Mouse (Mus musculus) adrenal gland, postnatal 25 days (tissue): ENCODE measurements at regions not wholly inside any gene's neighbourhood (a gene's known extent, or its start where the extent isn't known, plus 50 kb on each side); places are given as distances from the start of the nearest gene placed in this dataset.

Experiments
- DNase-seq: peaks from one replicate; pipeline ENCODE4 v3.0.0; 2021; ENCODE audit warnings: mixed read lengths

DNA sequence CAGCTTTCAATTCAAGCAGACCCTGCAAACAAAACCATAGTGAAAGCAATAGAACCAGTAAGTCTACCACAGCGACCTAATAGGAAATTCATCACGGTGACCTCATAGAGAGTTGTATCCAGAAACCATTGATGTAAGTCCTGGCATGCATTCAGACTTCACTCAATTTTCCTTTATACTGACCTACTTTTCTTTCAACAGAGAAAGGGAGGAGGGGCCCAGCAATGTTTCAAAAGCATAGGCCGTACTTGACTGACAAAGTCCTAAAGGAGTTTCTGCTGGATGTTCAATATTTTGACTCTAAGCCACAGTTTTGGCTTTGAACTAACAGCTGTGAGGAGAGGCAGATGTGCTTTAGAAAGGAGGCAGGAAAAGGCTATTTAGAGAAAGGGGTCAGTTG, 88.4 kb downstream of the AI593442 start:
- DNase-seq, result no peak

DNA sequence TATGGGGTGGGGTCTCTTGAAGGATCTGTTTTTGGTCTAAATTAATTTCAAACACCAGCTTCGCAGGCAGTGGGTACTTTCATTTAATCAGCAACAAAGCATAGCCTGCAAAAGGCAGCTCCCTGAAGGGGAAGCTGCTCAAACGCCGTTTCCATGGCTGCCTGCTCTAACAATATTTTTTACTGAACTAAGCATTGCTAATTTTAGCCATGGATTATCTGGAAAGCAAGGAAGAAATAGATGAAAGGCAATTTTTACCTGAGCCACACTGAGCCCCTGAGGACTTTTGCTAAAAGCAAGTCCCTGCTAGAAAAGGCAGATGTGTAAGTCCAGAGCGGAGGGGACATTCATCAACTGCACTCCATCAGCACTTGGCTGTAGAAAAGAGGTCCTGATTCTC, 105.5 kb downstream of the AI593442 start:
- no peak for DNase-seq

DNA sequence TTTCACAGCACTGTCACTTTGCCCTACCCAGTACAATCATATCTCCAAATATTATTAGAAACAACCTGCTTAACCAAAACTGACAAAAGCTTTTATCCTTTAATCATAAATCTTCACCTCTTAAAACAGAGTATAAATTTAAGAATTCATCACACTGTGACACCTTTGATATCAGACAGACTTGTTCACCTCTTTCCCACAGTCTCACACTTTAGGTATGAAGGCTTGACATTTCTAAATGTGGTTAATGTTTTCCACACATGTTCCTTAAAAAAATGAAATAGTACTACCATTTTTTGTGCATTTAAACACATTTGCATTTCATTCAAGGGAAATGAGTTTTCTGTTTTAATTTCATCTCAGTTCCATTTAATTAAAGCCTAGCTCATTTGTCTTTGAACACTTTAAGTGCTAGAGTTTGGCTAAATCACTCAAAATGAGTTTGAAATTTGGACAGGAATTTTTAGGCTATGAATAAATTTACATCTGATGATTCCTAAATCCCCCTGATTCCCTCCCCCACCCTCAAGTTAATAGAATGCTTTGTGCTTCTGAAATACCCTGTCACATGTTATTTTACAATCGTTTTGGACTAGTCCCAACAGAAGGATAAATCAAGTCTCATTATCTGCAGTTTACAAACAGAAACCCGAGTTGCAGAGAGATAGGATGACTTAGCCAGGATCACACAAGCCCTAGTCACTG, 127.9 kb downstream of the AI593442 start:
- DNase-seq, result no peak

DNA sequence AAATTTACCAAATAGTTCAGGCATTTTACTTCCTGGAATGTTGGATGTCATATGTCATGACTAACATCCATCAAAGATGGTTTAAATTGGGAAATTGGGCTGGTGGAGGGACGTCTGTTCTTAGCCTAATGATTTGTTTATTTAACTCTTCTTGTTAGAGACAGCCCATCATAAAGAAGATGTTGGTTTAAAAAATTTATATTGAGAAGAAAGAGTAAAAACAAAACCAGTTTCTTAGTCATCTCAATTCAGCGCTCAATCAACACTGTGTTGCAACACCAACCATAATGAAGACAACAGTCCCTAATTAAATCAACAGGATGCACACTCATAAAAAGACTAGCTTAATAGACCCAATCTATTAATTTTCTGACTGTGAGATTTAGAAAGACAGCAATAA, 133.5 kb downstream of the AI593442 start:
- no peak for DNase-seq

DNA sequence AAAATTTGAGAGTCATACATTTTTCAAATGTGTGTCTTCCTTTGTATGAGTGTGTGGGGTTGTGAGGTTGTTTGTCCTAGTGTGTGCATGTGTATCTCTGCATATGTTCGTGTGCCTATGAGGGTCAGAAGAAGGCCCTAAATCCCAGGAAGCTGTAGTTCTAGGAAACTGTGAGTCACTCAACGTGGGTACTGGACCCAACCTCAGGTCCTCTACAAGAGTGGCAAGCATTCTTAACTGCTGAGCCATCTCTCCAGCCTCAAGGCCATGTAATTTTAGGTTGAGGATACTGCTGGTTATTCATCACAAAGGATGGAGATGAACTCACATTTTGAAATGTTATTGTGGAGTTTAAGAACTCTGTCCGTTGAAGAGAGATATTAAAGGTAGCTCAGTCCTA, 140.5 kb downstream of the AI593442 start:
- no peak for DNase-seq

DNA sequence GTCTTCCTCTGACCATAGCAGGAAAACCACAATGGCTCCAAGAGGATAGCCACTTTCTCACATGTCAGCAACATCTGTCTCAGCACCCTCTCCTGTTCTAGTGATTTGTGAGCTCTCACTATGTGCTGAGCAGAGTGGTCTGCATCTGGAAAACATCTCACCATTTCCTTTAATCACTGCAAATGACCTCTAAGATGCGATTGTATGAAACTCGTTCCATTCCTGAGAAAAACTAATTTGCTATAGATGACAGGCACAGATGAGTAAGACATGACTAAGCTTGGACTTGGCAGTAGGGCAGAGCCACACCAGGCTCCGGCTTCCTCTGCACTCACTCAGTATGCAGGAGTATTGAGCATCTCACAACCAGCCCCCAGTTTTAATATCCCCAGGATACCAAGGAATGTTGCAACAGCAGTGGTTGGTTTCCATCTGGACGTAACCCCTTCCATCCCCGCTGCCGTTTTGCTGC, 150.1 kb downstream of the AI593442 start:
- DNase-seq, result no peak

DNA sequence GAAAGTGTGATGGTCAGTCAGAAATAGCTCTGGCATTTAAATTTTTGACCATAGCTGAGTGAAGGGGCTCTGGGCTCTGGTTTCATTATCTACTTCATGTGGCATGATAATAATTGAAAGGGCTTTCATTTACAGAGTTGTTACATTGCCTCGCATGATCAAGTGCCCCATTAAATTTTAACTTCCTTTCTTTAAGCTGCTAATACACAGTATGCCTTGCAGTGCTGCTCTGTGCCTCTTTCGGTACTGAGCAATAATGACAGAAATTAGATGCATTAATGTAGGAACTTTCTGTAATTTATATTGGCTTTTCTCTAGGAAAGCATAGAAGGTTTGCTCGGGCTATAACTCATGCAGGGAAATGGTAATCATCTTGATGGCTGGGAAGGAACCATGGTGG, 179.1 kb downstream of the AI593442 start:
- no peak for DNase-seq

DNA sequence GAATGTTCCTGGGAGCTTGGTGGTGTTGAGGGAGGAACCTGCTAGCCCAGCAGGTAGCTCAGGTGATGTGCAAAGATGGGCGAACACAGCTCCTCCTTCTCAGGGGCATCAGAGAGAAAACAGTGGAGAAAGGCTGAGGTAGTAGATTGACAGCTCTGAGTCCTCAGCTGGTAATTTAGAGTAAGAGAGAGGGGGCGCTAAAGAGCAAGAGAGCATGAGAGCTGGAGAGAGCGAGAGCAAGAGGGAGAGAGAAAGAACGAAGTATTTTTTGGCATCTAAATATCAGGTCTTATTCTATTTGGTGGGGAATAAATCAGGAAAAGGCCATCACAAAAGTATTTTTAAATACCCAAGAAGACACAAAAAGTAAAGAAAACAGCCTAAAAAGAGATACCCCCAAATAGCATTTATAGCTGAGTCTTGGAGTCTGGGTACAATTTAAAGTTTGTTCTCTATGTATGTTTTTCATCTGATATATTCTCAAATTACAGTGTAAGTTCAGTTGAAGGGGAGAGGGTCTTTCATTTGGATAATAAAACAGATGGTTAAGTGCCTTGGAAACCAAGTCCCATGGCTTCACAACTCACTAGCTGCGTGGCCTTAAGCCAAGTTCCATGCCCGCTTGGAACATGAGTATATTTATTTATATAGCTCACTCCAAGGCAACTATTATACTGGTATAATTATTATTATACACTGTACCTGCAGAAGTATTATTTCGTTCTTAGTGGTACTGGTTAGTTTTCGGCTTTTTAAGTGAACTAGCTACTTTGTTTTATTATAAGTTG, 183.9 kb downstream of the AI593442 start:
- DNase-seq, result no peak

DNA sequence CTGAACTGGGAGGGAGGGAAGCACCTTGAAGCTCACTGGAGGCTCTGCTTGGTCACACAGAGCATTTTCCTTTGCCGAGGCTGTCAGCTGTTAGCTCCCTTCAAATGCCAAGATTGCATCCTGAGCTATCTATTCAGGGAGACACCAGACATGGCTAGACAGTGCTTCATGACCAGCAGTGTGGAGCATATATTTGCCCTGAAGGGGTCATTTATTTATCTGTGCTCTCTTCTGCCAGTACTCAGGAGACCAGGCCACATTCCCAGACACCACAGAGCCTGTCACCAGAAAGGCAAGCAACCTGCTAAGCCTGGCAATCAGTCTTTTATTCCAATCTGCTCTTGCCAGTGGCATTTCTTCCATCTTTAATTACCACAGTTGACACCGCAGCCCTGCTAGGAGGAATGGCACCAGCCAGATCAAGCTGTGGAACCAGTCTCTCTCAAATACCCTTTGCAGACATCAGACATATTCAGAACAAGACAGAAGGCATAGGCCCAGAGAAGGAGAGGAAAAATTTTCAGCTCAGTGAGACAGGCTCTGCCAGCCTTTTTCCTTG, 186.6 kb downstream of the AI593442 start:
- no peak for DNase-seq

DNA sequence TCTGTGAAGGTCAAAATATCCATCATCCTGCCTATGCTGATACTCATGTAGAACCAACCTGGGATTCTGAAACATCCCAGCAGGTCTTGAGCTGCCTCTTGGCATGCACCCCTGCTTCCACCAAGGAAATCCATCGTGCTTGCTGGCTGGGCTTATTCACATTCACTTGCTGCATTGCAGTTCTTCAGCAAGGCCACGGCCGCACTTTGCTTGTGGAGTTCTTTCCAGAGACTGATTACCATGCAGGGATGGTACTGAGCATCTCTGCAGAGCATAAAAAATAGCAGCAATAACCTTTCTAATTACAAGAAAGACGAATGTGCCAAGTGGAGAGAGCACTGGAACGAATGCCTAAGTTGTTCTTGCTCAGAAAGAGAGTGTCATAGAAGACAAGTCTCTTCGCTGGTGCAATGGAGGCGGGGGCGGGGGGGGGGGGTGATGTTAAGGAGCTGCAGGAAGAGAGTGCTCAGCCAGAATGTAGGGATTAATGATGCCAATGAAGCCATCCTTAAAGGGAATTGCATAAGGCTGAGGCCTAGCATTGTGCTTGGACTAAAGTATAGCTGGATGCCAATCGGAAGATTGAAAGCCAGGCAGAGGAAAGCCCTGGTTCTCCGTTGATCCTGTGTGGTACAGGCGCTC, 205.9 kb downstream of the AI593442 start:
- no peak for DNase-seq

DNA sequence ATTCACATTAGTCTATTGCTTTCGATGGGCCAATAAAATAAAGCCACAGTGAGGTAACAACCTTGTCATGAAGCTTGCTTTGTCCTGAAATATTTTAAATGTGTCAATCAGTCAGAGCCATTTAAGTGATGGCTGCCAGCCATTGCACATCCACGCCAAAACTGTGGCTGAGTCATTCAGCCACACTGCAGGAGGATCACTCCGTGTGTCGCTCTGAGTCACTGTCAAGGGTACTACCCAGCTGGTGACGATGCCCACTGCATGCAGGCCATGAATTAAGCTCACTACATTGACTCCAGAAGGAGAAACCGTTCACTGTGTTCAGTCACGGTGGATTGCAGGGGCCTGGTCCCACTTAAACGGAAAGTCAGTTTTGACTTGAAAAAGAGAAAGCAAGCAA, 206.7 kb downstream of the AI593442 start:
- peak; percentile 41 for DNase-seq

DNA sequence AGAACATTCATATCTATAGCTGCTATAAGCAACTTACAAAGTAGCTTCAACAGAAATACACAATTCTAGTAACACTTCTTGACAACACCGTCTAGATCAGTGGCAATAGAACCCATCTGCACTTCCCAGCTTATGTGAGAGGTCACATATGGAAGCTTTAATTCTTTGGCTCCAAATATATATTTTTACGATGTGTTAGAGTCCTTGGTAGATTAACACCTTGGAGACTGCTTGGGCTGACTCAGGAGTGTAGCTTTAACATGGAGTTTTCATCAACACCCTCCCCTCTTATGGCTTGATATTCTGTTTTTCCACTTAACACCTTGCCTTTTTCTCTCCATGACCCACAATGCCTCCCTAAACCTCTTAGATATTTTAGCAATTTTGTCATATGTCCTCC, 221.1 kb downstream of the AI593442 start:
- no peak for DNase-seq

DNA sequence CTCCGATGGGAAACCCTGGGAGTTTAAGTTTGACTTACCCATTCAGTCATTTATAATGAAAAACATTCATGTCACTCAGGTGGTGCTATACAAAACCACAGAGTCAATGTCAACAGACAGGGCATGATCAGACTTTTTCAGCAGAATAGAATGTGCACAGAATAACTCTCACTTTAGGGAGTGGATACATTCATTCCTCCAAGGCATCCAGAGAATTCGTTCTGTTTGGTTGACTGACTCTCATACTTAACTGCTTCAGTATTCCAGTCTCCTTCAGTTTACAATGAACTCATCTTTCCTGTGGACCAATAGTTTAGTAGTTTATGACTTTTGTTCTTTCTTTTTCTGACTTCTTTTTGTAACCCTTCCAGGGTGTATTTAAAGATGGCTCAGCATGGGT, 225.1 kb downstream of the AI593442 start:
- DNase-seq, result no peak

DNA sequence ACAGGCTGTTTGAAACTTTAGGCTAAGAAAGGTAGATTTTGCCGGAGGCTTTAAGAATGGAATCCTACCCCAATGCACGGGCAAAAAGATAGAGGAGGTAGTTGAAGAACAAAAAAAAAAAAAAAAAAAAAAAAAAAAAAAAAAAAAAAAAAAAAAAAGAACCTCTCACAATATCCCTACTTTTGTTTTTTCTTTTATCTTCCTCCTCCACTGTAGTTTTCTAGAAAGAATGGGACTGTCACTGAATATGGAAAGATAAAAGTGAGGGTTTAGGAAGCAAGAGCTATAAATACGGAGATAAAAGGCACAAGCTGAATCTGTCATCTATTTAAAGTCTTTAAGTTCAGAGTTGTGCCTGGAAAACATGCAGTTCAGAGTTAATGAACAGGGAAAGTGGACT, 227.8 kb downstream of the AI593442 start:
- DNase-seq, result no peak

DNA sequence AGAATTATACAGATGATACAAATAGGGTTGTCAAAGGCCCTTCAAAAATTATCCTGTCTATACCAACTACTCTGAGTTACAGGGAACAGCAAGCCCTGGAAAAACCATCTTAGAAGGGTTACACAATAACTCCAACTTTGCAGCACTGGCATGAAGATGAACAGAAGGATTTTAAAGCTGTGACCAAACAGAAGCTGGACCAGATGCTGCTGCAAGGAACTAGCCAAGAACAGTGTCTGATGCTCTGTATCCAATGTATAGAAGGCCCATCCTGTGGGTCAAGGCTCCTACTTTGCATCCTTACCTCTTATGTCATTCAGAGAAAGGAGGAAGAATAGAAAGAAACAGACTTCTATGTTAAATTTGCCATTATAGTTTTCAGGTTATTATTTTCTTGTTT, 231.3 kb downstream of the AI593442 start:
- no peak for DNase-seq

DNA sequence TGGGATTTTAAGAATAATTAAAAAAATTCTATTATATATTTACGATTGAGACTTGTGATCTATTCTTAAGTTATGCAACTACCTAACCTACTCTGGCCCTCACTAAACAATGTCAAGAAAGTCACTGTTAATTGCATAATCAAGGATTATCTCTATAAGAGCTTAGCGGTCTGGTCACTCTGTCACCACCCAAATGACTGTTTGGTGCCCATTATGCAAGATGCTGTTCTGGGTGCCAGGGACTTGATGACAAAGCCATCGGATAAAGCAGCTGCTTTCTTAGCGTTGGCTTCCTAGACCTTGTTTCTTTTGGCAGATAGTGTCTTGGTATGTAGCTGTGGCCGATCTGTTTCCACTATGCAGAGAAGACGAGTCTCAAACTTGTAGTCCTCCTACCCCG, 236.4 kb downstream of the AI593442 start:
- DNase-seq, result no peak

DNA sequence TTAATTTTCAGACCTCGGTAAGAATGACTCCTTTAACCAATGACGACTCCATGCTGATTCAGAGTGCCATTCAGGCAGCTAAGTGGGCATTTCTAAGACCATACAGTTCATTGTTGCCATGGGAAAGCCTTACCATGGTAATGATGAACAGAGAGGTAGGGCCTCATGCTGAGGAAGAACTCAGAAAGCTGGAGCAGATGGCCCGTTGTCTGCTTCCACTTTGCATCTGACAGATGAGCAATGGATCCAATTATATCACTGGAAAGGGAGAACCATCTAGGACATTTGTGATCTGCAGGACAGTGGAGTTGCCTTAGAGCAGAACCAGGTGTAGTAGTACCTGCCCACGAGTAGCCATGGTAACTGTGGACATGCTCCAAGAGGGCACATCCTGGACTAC, 245.4 kb downstream of the AI593442 start:
- no peak for DNase-seq

DNA sequence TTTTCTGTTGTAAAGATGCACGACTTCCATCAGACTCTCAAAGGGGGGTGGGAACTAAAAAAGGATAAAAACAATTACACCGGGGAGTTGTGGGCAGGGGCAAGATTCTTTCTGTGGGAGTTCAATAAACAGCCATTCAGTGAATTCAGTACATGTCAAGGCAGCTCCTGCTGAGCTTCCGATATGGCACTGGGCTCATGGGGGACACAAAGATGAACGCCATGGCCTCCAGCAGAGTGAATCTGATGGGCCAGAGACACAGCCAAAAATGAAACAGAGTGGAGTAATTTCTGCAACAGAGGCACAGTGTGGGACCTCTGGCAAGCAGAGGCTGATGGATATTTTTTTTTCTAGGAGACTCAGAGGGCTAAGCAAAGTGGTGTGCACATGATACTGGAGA, 254.2 kb downstream of the AI593442 start:
- no peak for DNase-seq

DNA sequence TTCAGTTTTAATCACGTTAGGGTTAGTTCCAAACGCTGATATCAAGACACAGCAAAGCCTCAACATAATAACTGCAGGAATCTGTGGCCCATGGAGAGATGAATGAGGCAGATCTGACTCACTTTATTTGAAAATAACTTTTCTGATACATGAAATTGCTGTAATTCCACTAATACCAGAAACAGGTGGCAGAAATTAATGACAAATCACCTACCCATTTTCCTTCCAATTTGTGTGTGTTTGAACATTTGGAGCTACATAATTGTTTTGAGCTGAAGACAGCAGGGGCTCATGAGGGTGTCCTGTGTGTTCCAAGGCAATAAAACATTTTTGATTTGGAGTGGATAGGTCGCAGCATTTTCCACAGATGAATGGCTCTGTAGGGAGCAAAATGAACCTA, 254.2 kb upstream of the Zc3h12c start:
- DNase-seq, result no peak

DNA sequence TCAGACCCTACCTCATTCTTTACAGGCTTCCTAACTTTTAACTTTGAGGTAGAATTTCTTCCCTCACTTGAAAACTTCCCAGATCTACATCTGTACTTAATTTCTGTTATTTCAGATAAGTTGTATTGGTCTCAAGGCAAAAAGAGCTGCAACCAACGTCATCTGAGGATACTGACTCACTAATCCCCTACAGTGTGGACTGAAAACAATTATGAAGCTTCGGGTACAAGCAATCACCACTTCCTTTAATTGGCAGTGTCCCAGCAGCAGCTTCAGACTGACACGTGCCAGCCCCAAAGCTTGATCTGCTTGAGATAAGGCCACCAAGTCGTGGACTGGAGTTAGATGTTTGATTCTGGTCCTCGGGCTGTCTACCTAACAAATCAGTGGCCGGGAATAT, 247.3 kb upstream of the Zc3h12c start:
- DNase-seq, result no peak

DNA sequence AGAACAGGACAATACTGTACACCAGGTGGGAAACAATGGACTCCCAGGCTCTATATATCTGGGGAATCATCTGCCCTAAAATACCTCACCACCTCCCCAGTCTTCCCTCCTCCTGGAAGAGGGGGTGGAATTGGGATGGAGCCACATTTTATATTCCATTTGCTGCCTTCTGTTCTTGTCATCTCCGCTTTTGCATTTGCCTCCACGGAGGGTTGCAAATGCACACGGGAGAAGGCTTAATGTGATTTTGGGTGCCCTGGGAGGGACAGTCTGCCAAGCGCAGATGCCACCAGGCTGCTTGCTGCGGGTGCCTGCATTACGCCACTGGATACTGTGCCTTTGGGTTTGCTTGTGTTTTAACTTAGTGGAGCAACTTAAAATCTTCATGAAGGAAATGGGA, 239.5 kb upstream of the Zc3h12c start:
- DNase-seq, result no peak

DNA sequence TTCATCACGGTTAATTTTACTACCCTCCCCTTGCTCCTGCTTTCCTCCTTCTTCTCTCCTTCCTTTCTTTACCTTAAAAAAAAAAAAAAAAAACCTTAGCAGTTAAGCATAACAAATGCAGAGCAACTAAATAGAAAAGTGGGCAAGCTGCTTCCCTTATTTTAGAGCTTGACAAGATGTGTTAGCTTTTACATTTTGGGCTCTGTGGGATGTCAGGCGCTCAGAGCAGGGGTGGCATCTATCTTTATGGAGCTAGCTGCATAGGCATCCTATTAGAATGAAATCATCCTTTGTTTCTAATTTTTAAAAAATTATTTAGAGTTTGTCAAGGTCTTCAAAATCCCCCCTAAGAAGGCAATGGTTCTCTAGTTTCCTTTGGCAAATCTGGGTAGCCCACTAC, 234.1 kb upstream of the Zc3h12c start:
- DNase-seq, result no peak

DNA sequence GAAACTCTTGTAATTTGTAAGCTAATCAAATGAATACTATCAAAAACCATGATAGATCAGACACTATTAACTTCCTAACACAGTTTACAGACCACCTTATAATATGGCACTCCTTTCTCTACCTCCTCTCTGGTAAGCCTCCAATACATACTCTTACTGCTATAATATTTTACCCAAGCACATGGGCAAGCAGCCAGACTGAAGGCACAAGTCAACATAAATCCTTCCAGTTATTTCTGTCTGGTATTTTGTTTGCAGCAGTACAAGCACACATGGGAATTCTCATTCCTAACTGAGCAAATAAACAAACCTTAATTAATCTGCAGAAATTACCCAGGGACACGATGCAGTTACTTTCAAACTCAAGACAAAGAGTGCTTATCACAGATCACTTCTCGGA, 210.7 kb upstream of the Zc3h12c start:
- DNase-seq, result no peak
